Mouse (Mus musculus) heart, postnatal 36 days (tissue): ENCODE measurements around the gene Wfdc6a. TPM values are rescaled to one million over a fixed set of nuclear protein-coding genes. Genes with fewer than 3 reads are reported as not detected.

Experiments
- DNase-seq, 2 experiments: peaks; one replicate each; pipeline ENCODE4 v3.0.0; 2021 to 2022
- intact Hi-C: fragments of 180-260 bp; cut with DNase I; formaldehyde crosslinking; loops from one replicate; pipeline ENCODE4 v1.15.1; 2025
- total RNA-seq, 2 experiments: library from RNA; stranded (reverse); gene quantifications; 2 replicates each; pipeline ENCODE4 v1.2.3; 2021

Gene Wfdc6a
- total RNA-seq, 2 experiments from 2014 or later, result 0.53 TPM; not detected in 1

DNA sequence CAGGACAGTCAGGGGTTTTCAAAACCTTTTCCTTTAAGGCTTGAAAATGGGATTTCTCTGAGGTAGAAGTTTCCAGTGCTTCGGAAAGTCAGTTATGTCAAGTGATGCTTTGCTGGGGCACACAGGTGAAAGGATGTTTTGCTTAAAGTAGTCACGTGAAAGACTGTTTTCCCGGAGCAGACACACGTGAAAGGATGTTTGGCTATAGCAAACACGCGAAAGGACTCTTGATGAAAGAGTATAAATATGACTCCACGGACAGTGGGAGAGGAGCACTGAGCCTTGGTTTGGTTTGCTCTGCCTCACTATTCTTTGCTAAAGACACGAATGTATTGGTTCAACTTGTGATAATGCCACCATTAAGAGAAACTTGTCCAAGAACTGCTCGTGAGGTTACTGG is 33.7 kb downstream of the Wfdc6a start:
- DNase-seq, result no peak
- intact Hi-C loops, result no loop called here

DNA sequence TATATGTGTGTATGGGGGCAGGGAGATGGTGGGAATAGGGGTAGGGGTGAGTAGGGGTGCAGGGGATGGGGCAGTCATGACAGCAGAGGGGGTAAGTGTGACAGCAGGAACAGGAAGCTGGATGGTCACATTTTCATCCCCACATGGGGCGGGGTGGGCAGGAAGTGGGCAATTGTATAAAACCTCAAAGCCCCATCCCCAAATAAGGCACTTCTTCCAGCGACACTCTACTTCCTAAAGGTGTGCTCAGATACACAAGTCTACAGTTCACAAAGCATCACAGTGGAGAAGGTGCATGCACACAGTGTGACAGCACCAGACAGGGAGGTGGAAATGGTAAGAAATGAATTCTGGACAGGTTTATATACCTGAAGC is 34.4 kb downstream of the Wfdc6a start:
- intact Hi-C loops, result no loop called here
- DNase-seq, result no peak

DNA sequence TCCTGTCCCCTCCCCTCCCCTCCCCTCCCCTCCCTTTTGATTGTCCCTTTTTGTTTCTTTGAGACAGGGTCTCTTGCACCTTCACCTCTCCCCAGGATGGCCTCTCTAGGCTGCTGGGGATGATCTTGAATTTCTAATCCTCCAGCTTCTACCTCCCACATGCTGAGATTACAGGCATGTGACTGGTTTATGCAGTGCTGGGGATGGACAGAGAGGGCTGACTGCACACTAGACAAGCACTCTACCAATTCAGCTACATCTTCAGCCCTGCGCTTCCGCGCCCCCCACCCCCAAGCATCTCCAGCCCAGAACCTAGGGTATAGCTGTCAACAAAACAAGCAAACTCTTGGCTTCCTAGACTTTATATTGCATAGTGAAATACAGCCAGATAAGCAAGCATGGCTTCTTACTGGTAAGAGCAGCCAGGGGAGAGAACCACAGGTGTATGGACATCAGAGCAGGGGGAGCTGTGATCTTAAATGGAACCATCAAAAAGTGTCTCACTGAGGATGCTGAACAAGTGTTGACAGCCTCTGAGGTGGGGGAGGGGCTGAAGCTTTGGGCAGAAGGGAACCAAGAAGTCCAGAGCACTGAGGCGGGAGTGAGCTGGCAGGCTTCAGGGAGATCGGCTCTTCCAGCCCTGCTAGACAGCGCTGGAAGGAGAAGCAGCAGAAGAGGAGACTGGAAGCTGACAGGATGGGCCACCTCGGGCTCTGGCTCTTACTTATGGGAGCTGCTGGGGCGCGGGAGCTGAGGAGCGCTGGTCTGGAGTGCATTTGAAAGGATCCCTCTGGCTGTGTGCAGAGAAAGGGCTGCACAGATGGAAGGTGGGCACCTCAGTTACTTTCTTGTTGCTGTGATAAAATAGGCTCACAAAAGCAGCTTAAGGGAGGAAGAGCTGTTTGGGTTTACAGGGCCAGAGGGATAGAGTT is 35.0 kb downstream of the Wfdc6a start:
- intact Hi-C loops, result no loop called here
- no peak for DNase-seq

DNA sequence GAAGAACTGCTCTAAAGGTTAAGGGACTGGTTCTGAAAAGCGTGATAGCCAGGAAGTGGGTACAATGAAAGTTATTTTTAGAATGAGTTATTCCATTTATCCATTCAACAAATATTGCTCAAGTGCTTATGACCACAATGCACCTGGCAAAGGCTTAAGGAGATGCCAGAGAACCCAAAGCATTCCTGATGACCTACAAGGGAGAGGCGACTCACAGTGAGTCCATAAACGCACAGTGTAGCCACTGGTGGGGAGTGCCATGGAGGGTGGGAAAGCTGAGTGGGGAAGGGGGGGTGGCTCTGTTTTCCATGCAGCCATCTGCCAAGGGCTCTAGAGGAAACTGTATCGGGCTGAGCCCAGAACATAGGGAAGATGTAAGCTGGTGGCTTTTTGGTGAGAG is 35.9 kb downstream of the Wfdc6a start:
- intact Hi-C loops, result no loop called here

DNA sequence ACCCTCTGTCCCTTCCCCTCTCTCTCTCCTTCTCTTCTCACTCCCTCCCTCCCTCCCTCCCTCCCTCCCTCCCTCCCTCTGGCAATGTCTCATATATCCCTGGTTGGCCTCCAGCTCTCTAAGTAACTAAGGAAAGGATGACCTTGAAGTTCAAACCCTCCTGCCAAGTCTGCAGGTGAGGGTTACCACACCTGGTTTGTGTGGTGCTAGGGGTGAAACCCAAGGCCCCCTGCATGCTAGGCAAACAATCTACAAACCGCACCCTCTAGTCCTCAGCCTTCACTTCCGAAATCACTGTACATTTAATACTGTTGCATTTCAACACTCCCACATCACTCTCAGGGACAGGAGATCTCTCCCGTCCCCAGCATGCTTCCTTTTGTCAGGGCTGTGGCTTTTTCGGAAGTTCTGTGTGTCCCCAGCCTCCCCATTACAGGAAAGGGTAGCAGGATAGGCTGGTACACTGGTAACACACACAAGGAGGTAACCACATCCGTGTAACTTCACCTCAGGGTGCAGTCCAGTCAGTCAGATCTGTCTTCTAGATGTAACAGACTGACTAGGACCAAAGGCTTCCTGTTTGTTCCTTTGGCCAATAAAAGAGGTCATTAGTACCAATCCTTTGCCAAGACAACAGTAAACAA is 40.7 kb downstream of the Wfdc6a start:
- intact Hi-C loops, result no loop called here
- DNase-seq, result no peak

More for the DNA sequence above, 35.9 kb downstream of the Wfdc6a start:
- DNase-seq, result no peak

DNA sequence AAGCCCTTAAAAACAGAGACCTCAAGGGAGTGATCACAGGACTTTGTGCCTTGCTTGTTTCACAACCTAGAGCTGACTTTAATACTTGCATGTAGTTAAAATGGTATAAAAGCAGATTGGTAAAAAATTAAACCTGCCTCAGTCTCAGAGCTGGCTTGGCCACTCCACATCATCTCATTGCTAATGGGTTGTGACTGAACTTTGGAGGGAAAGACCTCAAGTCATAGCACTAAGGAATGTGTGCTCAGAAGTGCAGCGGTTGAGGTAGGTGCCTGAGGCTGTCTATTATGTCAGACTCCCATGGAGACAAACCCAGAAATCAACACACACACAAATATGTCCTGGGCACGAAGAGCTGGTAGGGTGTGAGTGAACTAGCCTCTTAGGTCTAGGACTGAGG is 41.5 kb downstream of the Wfdc6a start:
- intact Hi-C loops, result no loop called here
- DNase-seq, result no peak

DNA sequence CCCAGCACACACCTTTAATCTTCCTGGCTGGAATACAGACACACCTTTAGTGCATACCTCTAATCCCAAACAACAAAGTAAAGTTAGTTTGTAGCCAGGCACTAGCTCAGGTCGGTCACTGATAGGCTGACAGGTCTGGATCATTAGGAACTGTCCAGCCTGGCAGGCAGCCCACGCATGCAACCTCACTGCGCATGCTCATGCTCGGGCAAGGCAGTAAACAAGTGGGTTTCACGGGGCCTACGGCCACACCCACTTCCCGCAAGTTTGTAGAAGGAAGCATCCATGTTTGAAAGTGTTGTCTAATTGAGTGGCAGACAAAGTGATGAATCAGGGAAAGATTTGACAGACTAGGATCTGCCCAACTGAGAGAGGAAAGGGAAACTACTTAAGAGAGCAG is 42.6 kb downstream of the Wfdc6a start:
- intact Hi-C loops, result no loop called here
- no peak for DNase-seq

DNA sequence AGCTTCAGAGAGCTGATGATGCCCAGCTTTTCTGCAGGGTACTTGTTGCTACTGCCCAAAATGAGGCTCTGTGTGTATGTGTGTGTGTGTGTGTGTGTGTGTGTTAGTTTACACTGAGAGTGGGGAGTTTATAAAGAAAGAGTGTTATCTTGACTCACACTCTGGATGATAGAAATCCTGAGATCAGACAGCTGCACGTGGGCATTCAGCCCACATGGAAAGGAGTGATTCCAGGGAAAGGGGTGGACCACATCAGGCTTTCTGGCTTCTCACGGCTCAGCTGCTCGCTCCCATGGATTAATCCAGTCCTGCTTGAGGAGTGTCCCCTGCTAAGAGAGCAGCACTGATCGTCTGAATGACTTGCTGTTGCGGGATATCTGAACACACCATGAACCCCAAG is 43.1 kb downstream of the Wfdc6a start:
- no peak for DNase-seq
- intact Hi-C loops, result no loop called here

DNA sequence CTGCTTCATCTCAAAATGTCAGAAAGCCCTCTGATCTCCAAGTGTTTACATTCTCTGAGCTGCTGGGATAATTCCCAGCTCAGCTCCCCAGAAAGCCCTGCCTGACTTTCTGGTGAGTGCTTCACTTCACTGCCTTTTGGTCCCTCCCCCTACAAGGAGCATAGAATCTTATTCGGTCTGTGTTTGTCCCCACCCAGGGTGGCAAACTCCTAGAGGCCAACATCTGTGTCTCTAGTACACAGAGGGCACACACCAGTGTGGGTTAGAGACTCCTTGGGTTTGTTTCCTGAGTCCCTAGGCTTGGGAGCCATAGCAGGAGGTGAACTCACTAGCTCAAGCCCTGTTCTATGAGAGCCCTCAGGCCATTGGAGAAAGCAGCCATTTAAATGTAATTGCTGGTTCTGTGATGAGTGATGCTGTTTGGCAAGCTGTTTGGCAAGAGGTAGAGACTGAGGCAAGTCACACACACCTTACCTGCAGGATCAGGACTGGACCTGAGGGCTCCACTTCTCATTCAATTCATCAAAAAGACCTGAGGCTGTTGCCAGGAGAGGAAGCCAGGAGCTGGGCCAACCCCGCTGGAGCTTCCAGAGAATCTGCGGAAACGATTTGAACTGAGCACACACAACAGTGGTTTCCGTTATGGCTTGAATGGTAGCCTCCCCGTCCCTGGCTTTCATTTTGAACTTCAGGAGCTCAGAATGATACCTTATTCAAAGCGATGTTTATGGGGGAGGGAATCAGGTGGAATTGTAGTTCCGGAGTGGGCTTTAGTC is 44.4 kb downstream of the Wfdc6a start:
- peak in 1 of 2 experiments; percentile 20 for DNase-seq

DNA sequence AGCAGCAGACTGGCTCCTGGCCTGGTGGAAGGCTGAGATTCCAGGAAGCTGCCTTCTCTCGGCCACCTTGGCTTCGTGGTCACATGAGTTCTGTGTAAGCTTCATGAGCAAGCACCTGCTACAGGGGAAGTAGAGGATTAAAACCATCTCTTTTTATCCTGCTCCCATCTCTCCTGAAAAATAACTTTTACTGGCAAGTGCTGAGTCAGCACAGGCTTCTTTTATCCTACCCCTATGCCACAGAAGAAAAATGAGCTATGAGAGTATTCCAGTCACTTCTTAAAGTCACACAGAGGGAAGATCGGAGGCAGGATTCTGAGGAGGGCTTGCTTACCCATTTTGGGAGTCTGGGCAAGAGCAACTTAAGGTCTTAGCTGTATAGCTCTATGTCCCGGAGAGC is 48.2 kb downstream of the Wfdc6a start:
- no peak for DNase-seq
- intact Hi-C loops, result no loop called here

More for the DNA sequence above, 44.4 kb downstream of the Wfdc6a start:
- intact Hi-C loops, result no loop called here

DNA sequence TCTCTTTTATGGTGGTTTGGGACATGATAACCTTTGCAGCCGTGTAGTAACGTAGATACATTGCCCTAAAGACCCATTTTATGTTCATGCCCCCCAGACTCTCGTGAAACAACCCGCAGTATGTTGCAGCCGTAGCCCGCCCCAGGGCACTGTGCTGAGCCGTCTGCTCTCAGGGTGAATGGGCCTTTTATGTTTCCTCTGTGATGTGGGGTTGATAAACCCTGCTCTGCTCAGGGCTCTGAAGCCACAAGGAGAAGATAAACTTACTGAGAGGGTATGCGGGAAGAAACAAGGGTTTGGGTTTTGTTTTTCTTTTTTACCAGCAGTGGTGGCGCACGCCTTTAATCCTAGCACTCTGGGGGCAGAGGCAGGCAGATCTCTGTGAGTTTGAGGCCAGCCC is 50.9 kb downstream of the Wfdc6a start:
- intact Hi-C loops, result no loop called here
- DNase-seq, result no peak

DNA sequence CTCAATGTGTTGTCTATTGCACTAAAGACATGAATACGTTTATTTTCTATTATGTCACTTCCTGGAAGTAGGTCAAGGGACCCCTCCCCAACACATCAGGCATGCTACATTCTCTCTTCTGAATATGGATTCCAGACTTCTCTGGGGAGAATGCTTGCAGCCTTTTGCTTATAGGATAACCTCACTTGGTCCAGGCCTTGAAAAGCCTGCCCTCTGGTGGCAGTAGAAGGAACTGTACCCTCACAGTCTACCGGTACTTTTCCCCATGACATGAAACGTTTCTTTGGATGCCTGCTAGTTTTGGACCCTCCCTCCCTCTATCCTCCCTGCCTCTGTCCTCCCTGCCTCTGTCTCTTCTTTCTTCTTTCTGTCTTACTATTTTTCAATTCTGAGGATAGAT is 54.1 kb downstream of the Wfdc6a start:
- intact Hi-C loops, result loop anchor here (1.0 to 2.0 kb wide), 2 partner anchors 32 to 114 kb away; no protein-coding TSS in a partner anchor
- DNase-seq, result peak; percentile 72 to 80

Other genes starting within 250 kb of the Wfdc6a start
- gene Slpi, start 196.4 kb downstream of the Wfdc6a start, total RNA-seq, result 10 to 100 TPM in 1 of 2 experiments, 1 to 10 TPM in 1; 8.0 to 11.0 TPM
- gene Rbpjl, start 182.3 kb downstream of the Wfdc6a start, total RNA-seq, result not detected
- under 1 TPM; 0.51 to 0.75 TPM for gene Matn4, start 180.3 kb downstream of the Wfdc6a start, total RNA-seq
- 10 to 100 TPM; 20.6 to 20.7 TPM for gene Sdc4, start 141.6 kb downstream of the Wfdc6a start, total RNA-seq
- gene Sys1, start 128.5 kb downstream of the Wfdc6a start, total RNA-seq, result 10 to 100 TPM; 23.0 to 24.6 TPM
- 1 to 10 TPM; 7.6 to 7.7 TPM for gene Gm20458, start 124.5 kb downstream of the Wfdc6a start, total RNA-seq
- gene Trp53tg5, start 111.7 kb downstream of the Wfdc6a start, total RNA-seq, result not detected
- gene Dbndd2, start 99.3 kb downstream of the Wfdc6a start, total RNA-seq, result 10 to 100 TPM; 14.3 to 15.8 TPM
- 10 to 100 TPM; 34.2 to 35.6 TPM for gene Pigt, start 87.9 kb downstream of the Wfdc6a start, total RNA-seq
- 1 to 10 TPM; 1.0 to 1.2 TPM for gene Wfdc2, start 23.0 kb downstream of the Wfdc6a start, total RNA-seq
- gene Spint3, start 12.0 kb downstream of the Wfdc6a start, total RNA-seq, result not detected
- gene Eppin, start 8.1 kb upstream of the Wfdc6a start, total RNA-seq, result not detected
- gene Wfdc6b, start 28.1 kb upstream of the Wfdc6a start, total RNA-seq, result not detected
- gene Wfdc8, start 28.2 kb upstream of the Wfdc6a start, total RNA-seq, result not detected
- gene Wfdc16, start 53.3 kb upstream of the Wfdc6a start, total RNA-seq, result not detected
- not detected for gene Wfdc10, start 70.6 kb upstream of the Wfdc6a start, total RNA-seq
- gene Wfdc9, start 71.1 kb upstream of the Wfdc6a start, total RNA-seq, result not detected
- not detected for gene Wfdc11, start 88.6 kb upstream of the Wfdc6a start, total RNA-seq
- not detected for gene Wfdc13, start 99.7 kb upstream of the Wfdc6a start, total RNA-seq
- not detected for gene Spint4, start 113.1 kb upstream of the Wfdc6a start, total RNA-seq
- gene Spint5, start 129.9 kb upstream of the Wfdc6a start, total RNA-seq, result not detected
- gene Wfdc3, start 160.5 kb upstream of the Wfdc6a start, total RNA-seq, result not detected
- gene Dnttip1, start 160.5 kb upstream of the Wfdc6a start, total RNA-seq, result 10 to 100 TPM; 22.8 to 29.3 TPM
- 1 to 10 TPM; 2.5 to 3.1 TPM for gene Ube2c, start 184.5 kb upstream of the Wfdc6a start, total RNA-seq
- gene Tnnc2, start 194.5 kb upstream of the Wfdc6a start, total RNA-seq, result not detected
- 10 to 100 TPM; 23.4 to 29.0 TPM for gene Snx21, start 200.4 kb upstream of the Wfdc6a start, total RNA-seq
- 10 to 100 TPM; 10.4 to 13.0 TPM for gene Acot8, start 219.4 kb upstream of the Wfdc6a start, total RNA-seq
- gene Zswim3, start 219.7 kb upstream of the Wfdc6a start, total RNA-seq, result 1 to 10 TPM; 2.5 to 2.7 TPM
- gene Zswim1, start 237.2 kb upstream of the Wfdc6a start, total RNA-seq, result 1 to 10 TPM; 4.2 to 4.5 TPM
- gene Spata25, start 243.1 kb upstream of the Wfdc6a start, total RNA-seq, result under 1 TPM; 0.46 to 0.78 TPM
- 100 to 1,000 TPM; 103 to 106 TPM for gene Ctsa, start 247.4 kb upstream of the Wfdc6a start, total RNA-seq
- 10 to 100 TPM; 46.2 to 51.4 TPM for gene Neurl2, start 248.0 kb upstream of the Wfdc6a start, total RNA-seq